Mouse (Mus musculus) erythroblast, embryonic 14.5 days (primary cell): ENCODE data around the gene Rps6kb2. TPM values are rescaled to one million over a fixed set of nuclear protein-coding genes. Genes with fewer than 3 reads are reported as not detected.

Experiments
- H3K27me3 ChIP-seq: 2 replicates; pipeline ENCODE4 v1.6.1; 2012; ENCODE audit warnings: inconsistent platforms; ENCODE audit not compliant: control insufficient read depth
- H3K36me3 ChIP-seq: 2 replicates; pipeline ENCODE4 v1.6.1; 2012; ENCODE audit warnings: mild to moderate bottlenecking, inconsistent platforms; ENCODE audit not compliant: control insufficient read depth
- H3K4me1 ChIP-seq: 2 replicates; pipeline ENCODE4 v1.6.1; 2012; ENCODE audit warnings: inconsistent platforms; ENCODE audit not compliant: control insufficient read depth
- H3K4me3 ChIP-seq: replicated peaks from 2 replicates; pipeline ENCODE3; 2012; ENCODE audit warnings: moderate library complexity, mild to moderate bottlenecking, inconsistent platforms
- H3K9me3 ChIP-seq: 2 replicates; pipeline ENCODE4 v1.6.1; 2012; ENCODE audit warnings: low read length, inconsistent platforms, mixed read lengths; ENCODE audit not compliant: control insufficient read depth
- GATA1 ChIP-seq: IDR thresholded peaks from 2 replicates; pipeline ENCODE4 v1.6.1; 2012; ENCODE audit warnings: low read length, inconsistent platforms, mixed read lengths
- TAL1 ChIP-seq: IDR thresholded peaks from 3 replicates; pipeline ENCODE4 v1.6.1; 2012; ENCODE audit warnings: low read length, inconsistent platforms, mixed read lengths
- polyA plus RNA-seq: library from polyadenylated mRNA; stranded (reverse); fragments of >175 nt; gene quantifications from 2 replicates; pipeline ENCODE4 v1.2.3, GENCODE M21; 2012

Rps6kb2 gene
- polyA plus RNA-seq, 1 experiment, result 24.5 TPM

- H3K27me3 ChIP-seq, result peaks cover 29% of the 10 kb centered on the region
- TF ChIP-seq TAL1, result no peak
- no peak for TF ChIP-seq GATA1
These were observed 9.8 kb upstream of the Rps6kb2 start for GRCm38 (mm10) chr19:4172925-4173324.

GRCm38 (mm10) chr19:4171393-4172290, 8.5 kb upstream of the Rps6kb2 start:
- peaks cover 52% of the 10 kb centered on the region for H3K4me1 ChIP-seq

More at GRCm38 (mm10) chr19:4172925-4173324, 9.8 kb upstream of the Rps6kb2 start:
- H3K9me3 ChIP-seq, result no peaks in the 10 kb centered on the region; the same call in 1 of the 2 replicates
- no peak overlapping the region for H3K4me3 ChIP-seq
- H3K36me3 ChIP-seq, result no peaks in the 10 kb centered on the region
- H3K4me1 ChIP-seq, result peaks cover 44% of the 10 kb centered on the region

GRCm38 (mm10) chr19:4170723-4171392, 7.7 kb upstream of the Rps6kb2 start:
- Histone ChIP-seq H3K36me3 (no peaks in the 10 kb centered on the region), H3K9me3 (no peaks in the 10 kb centered on the region; the same call in 1 of the 2 replicates), H3K27me3 (peaks cover 19% of the 10 kb centered on the region), H3K4me1 (peaks cover 55% of the 10 kb centered on the region), H3K4me3 (no peak overlapping the region)
- TF ChIP-seq GATA1 (no peak), TAL1 (no peak)

More at GRCm38 (mm10) chr19:4171393-4172290, 8.5 kb upstream of the Rps6kb2 start:
- peaks cover 23% of the 10 kb centered on the region for H3K27me3 ChIP-seq
- H3K36me3 ChIP-seq, result no peaks in the 10 kb centered on the region
- no peak for TF ChIP-seq TAL1
- TF ChIP-seq GATA1, result no peak
- H3K9me3 ChIP-seq, result no peaks in the 10 kb centered on the region; the same call in 1 of the 2 replicates
- no peak overlapping the region for H3K4me3 ChIP-seq

GRCm38 (mm10) chr19:4169810-4170209, 6.7 kb upstream of the Rps6kb2 start:
- no peaks in the 10 kb centered on the region for H3K36me3 ChIP-seq
- H3K9me3 ChIP-seq, result no peaks in the 10 kb centered on the region; the same call in 1 of the 2 replicates
- H3K4me1 ChIP-seq, result peaks cover 51% of the 10 kb centered on the region
- TF ChIP-seq GATA1 (no peak), TAL1 (no peak)
- H3K4me3 ChIP-seq, result peak overlapping the region; percentile 77
- peaks cover 10% of the 10 kb centered on the region for H3K27me3 ChIP-seq

- Histone ChIP-seq H3K36me3 (no peaks in the 10 kb centered on the region), H3K9me3 (no peaks in the 10 kb centered on the region; the same call in 1 of the 2 replicates), H3K4me3 (peak overlapping the region; percentile 77), H3K4me1 (peaks cover 53% of the 10 kb centered on the region), H3K27me3 (peaks cover 6% of the 10 kb centered on the region)
- no peak for TF ChIP-seq TAL1
- TF ChIP-seq GATA1, result no peak
These were observed 6.2 kb upstream of the Rps6kb2 start for GRCm38 (mm10) chr19:4169378-4169784.

- no peak for TF ChIP-seq TAL1
- no peak for TF ChIP-seq GATA1
- Histone ChIP-seq H3K36me3 (peaks cover 4% of the 10 kb centered on the region), H3K4me3 (no peak overlapping the region), H3K4me1 (peaks cover 69% of the 10 kb centered on the region), H3K9me3 (no peaks in the 10 kb centered on the region; the same call in 1 of the 2 replicates), H3K27me3 (peaks cover 6% of the 10 kb centered on the region)
These were observed 3.7 kb upstream of the Rps6kb2 start for GRCm38 (mm10) chr19:4166678-4167476.

- Histone ChIP-seq H3K36me3 (peaks cover 23% of the 10 kb centered on the region), H3K27me3 (no peaks in the 10 kb centered on the region), H3K4me3 (no peak overlapping the region), H3K9me3 (no peaks in the 10 kb centered on the region; the same call in 1 of the 2 replicates), H3K4me1 (peaks cover 61% of the 10 kb centered on the region)
- TF ChIP-seq TAL1 (no peak), GATA1 (no peak)
These were observed 1.6 kb upstream of the Rps6kb2 start for GRCm38 (mm10) chr19:4164721-4165120.

- H3K36me3 ChIP-seq, result peaks cover 29% of the 10 kb centered on the region
- peaks cover 55% of the 10 kb centered on the region for H3K4me1 ChIP-seq
- no peaks in the 10 kb centered on the region; the same call in 1 of the 2 replicates for H3K9me3 ChIP-seq
- H3K4me3 ChIP-seq, result no peak overlapping the region
- TF ChIP-seq GATA1, result no peak
- TF ChIP-seq TAL1, result no peak
- no peaks in the 10 kb centered on the region for H3K27me3 ChIP-seq
These were observed 946 bp upstream of the Rps6kb2 start for GRCm38 (mm10) chr19:4164100-4164499.
